Mouse (Mus musculus): Measurements from ENCODE around the gene C1ql4.

GRCm38 (mm10) chr15:99055040-99055439 lies 32.6 kb downstream of the C1ql4 start, which contains the start of gene Prph:
- TF ChIP-seq POLR2A (IDR thresholded peaks at IDR 0.05; ENCODE audit: control insufficient read depth, extremely low read depth, insufficient read depth, low read length, poor library complexity) (no peak), CTCF (IDR thresholded peaks at IDR 0.05; ENCODE audit: borderline replicate concordance, control insufficient read depth, extremely low read depth, insufficient read depth, low read length, poor library complexity) (no peak)

All from thymus, adult 2 months (tissue).